Mouse (Mus musculus) CH12.LX (cell line): Measurements from ENCODE around the gene Tcaf2. TPM values are rescaled to one million over a fixed set of nuclear protein-coding genes. Genes with fewer than 3 reads are reported as not detected.

ENCODE experiments used
- DNase-seq: peaks from one replicate; pipeline ENCODE4 v3.0.0-alpha.2; 2013; ENCODE audit errors: extremely low read depth
- H3K27ac ChIP-seq: 2 replicates; pipeline ENCODE4 v1.5.1; 2012; ENCODE audit warnings: low read depth, mild to moderate bottlenecking, control low read depth, moderate library complexity; ENCODE audit not compliant: insufficient read depth
- H3K27me3 ChIP-seq: replicated peaks from 2 replicates; pipeline ENCODE3; 2012; ENCODE audit warnings: inconsistent platforms
- H3K36me3 ChIP-seq, 2 experiments: replicated peaks in 1 of 2; 2 replicates each; pipeline versions ENCODE3 to v1.6.1; 2012; ENCODE audit warnings: inconsistent platforms in 1 of 2, low read length in 1 of 2, mild to moderate bottlenecking in 1 of 2, mixed read lengths in 1 of 2, moderate library complexity in 1 of 2; ENCODE audit not compliant: control insufficient read depth in 1 of 2, insufficient read depth in 1 of 2
- H3K4me1 ChIP-seq, 2 experiments: 2 replicates each; pipeline ENCODE4 v1.6.1; 2012; ENCODE audit warnings: inconsistent platforms in 1 of 2, moderate library complexity in 1 of 2; ENCODE audit not compliant: insufficient read depth in 2 of 2, control insufficient read depth in 1 of 2
- H3K4me2 ChIP-seq: 2 replicates; pipeline ENCODE4 v1.6.1; 2012; ENCODE audit warnings: low read depth, mild to moderate bottlenecking, control low read depth; ENCODE audit not compliant: poor library complexity, insufficient read depth, severe bottlenecking
- H3K4me3 ChIP-seq, 3 experiments: fragments of 150-350 bp in 1 of 3; sonication (generic) in 1 of 3; replicated peaks in 1 of 3; 2 replicates each; pipeline versions ENCODE3 to v1.5.1; 2011 to 2012; ENCODE audit warnings: low read depth in 2 of 3, low read length in 2 of 3, mild to moderate bottlenecking in 2 of 3, moderate library complexity in 2 of 3, control low read depth in 1 of 3, improper control_type of control experiment in 1 of 3, inconsistent platforms in 1 of 3, mixed read lengths in 1 of 3; ENCODE audit not compliant: poor library complexity in 1 of 3
- H3K79me2 ChIP-seq: replicated peaks from 2 replicates; pipeline ENCODE4 v1.6.1; 2012; ENCODE audit warnings: mild to moderate bottlenecking, moderate library complexity; ENCODE audit not compliant: control insufficient read depth, poor library complexity, insufficient read depth, severe bottlenecking; ENCODE audit errors: extremely low read depth
- H3K9ac ChIP-seq: 2 replicates; pipeline ENCODE4 v1.6.1; 2012; ENCODE audit warnings: low read depth, mild to moderate bottlenecking, control low read depth, moderate library complexity; ENCODE audit not compliant: insufficient read depth
- H3K9me3 ChIP-seq: replicated peaks from 2 replicates; pipeline ENCODE3; 2012; ENCODE audit warnings: low read length, inconsistent platforms, mixed read lengths
- BHLHE40 ChIP-seq: IDR thresholded peaks from 2 replicates; pipeline ENCODE4 v1.6.1; 2011; ENCODE audit warnings: mild to moderate bottlenecking, low read depth, low read length, improper control_type of control experiment
- CHD1 ChIP-seq: IDR thresholded peaks from 2 replicates; pipeline ENCODE4 v1.6.1; 2012; ENCODE audit warnings: low read depth, low read length, improper control_type of control experiment, inconsistent platforms
- CTCF ChIP-seq, 2 experiments: IDR thresholded peaks in 1 of 2; conservative IDR thresholded peaks in 1 of 2; 2 replicates each; pipeline ENCODE4 v1.5.1; 2011 to 2012; ENCODE audit warnings: low read depth in 2 of 2, low read length in 2 of 2, improper control_type of control experiment in 1 of 2, inconsistent platforms in 1 of 2, mild to moderate bottlenecking in 1 of 2, moderate library complexity in 1 of 2
- E2F4 ChIP-seq: IDR thresholded peaks from 2 replicates; pipeline ENCODE4 v1.6.1; 2011; ENCODE audit warnings: low read depth, low read length, improper control_type of control experiment; ENCODE audit not compliant: insufficient replicate concordance
- ELF1 ChIP-seq: IDR thresholded peaks from 2 replicates; pipeline ENCODE4 v1.6.1; 2014; ENCODE audit warnings: low read depth, mild to moderate bottlenecking, inconsistent platforms, low read length, improper control_type of control experiment
- ETS1 ChIP-seq: conservative IDR thresholded peaks from 2 replicates; pipeline ENCODE4 v1.6.1; 2012; ENCODE audit warnings: low read depth, mild to moderate bottlenecking, inconsistent platforms, low read length, improper control_type of control experiment, moderate library complexity
- GABPA ChIP-seq: IDR thresholded peaks from 2 replicates; pipeline ENCODE4 v1.6.1; 2012; ENCODE audit warnings: low read depth, low read length, improper control_type of control experiment, inconsistent platforms; ENCODE audit not compliant: insufficient replicate concordance
- IRF4 ChIP-seq: IDR thresholded peaks from 2 replicates; pipeline ENCODE4 v1.6.1; 2014; ENCODE audit warnings: low read depth, mild to moderate bottlenecking, inconsistent platforms, low read length, improper control_type of control experiment
- JUN ChIP-seq: IDR thresholded peaks from 2 replicates; pipeline ENCODE4 v1.6.1; 2011; ENCODE audit warnings: low read depth, mild to moderate bottlenecking, low read length, improper control_type of control experiment, moderate library complexity; ENCODE audit not compliant: insufficient read depth
- JUND ChIP-seq: conservative IDR thresholded peaks from 2 replicates; pipeline ENCODE4 v1.6.1; 2011; ENCODE audit warnings: low read depth, low read length, improper control_type of control experiment
- KAT2A ChIP-seq: IDR thresholded peaks from 2 replicates; pipeline ENCODE4 v1.6.1; 2012; ENCODE audit warnings: low read length, improper control_type of control experiment, inconsistent platforms; ENCODE audit not compliant: insufficient replicate concordance
- MAFK ChIP-seq: IDR thresholded peaks from 2 replicates; pipeline ENCODE4 v1.6.1; 2011; ENCODE audit warnings: low read length, improper control_type of control experiment; ENCODE audit not compliant: insufficient replicate concordance
- MAX ChIP-seq: IDR thresholded peaks from 2 replicates; pipeline ENCODE4 v1.6.1; 2011; ENCODE audit warnings: low read length, improper control_type of control experiment
- MYC ChIP-seq: IDR thresholded peaks from 2 replicates; pipeline ENCODE4 v1.6.1; 2011; ENCODE audit warnings: low read depth, mild to moderate bottlenecking, improper control_type of control experiment, low read length
- NELFE ChIP-seq: IDR thresholded peaks from 2 replicates; pipeline ENCODE4 v1.6.1; 2011; ENCODE audit warnings: low read depth, low read length, improper control_type of control experiment
- NRF1 ChIP-seq: IDR thresholded peaks from 2 replicates; pipeline ENCODE4 v1.6.1; 2014; ENCODE audit warnings: low read depth, mild to moderate bottlenecking, inconsistent platforms, low read length, improper control_type of control experiment, moderate library complexity
- PAX5 ChIP-seq: IDR thresholded peaks from 2 replicates; pipeline ENCODE4 v1.6.1; 2012; ENCODE audit warnings: low read length, inconsistent platforms, mixed read lengths
- RAD21 ChIP-seq: IDR thresholded peaks from 2 replicates; pipeline ENCODE4 v1.6.1; 2011; ENCODE audit warnings: low read depth, mild to moderate bottlenecking, low read length, improper control_type of control experiment, moderate library complexity
- RCOR1 ChIP-seq: conservative IDR thresholded peaks from 2 replicates; pipeline ENCODE4 v1.6.1; 2012; ENCODE audit warnings: low read depth, mild to moderate bottlenecking, inconsistent platforms, low read length, improper control_type of control experiment
- SIN3A ChIP-seq: IDR thresholded peaks from 2 replicates; pipeline ENCODE4 v1.6.1; 2012; ENCODE audit warnings: low read length, improper control_type of control experiment, inconsistent platforms
- ZC3H11A ChIP-seq: IDR thresholded peaks from 2 replicates; pipeline ENCODE4 v1.6.1; 2012; ENCODE audit warnings: low read depth, mild to moderate bottlenecking, inconsistent platforms, low read length, improper control_type of control experiment
- ZKSCAN1 ChIP-seq: IDR thresholded peaks from 2 replicates; pipeline ENCODE4 v1.6.1; 2012; ENCODE audit warnings: low read depth, inconsistent platforms, low read length, improper control_type of control experiment, borderline replicate concordance
- ZMIZ1 ChIP-seq: IDR thresholded peaks from 2 replicates; pipeline ENCODE4 v1.6.1; 2012; ENCODE audit warnings: low read depth, mild to moderate bottlenecking, inconsistent platforms, low read length, improper control_type of control experiment
- ZNF384 ChIP-seq: IDR thresholded peaks from 2 replicates; pipeline ENCODE4 v1.6.1; 2012; ENCODE audit warnings: low read depth, low read length, improper control_type of control experiment, inconsistent platforms
- dilution Hi-C: fragments of 300-500 bp; cut with MboI; formaldehyde crosslinking; loops from 2 replicates; pipeline ENCODE4 v1.14.3; 2020; ENCODE audit warnings: low sequenced_read_pairs; ENCODE audit not compliant: extremely low pct_unique_long_range_greater_than_20kb, extremely low pct_ligation_motif_present
- in situ Hi-C: fragments of 300-500 bp; cut with MboI; formaldehyde crosslinking; loops from 3 replicates; pipeline ENCODE4 v1.14.3; 2019; ENCODE audit warnings: low sequenced_read_pairs, low pct_ligation_motif_present, low pct_unique_long_range_greater_than_20kb, mixed read lengths
- polyA plus RNA-seq: library from polyadenylated mRNA; unstranded; fragments of >175 nt; gene quantifications from 2 replicates; pipeline ENCODE4 v1.2.1, GENCODE M21; 2012; ENCODE audit warnings: low read depth; ENCODE audit not compliant: insufficient read length
- total RNA-seq, 2 experiments: library from RNA; depleted of rRNA; stranded (reverse); fragments of 300-350 nt in 1 of 2; fragments of >200 nt in 1 of 2; gene quantifications; 2 replicates each; pipeline ENCODE4 v1.2.3; 2012 to 2014

The Tcaf2 gene
- total and polyA plus RNA-seq, 3 experiments, result not detected

DNA sequence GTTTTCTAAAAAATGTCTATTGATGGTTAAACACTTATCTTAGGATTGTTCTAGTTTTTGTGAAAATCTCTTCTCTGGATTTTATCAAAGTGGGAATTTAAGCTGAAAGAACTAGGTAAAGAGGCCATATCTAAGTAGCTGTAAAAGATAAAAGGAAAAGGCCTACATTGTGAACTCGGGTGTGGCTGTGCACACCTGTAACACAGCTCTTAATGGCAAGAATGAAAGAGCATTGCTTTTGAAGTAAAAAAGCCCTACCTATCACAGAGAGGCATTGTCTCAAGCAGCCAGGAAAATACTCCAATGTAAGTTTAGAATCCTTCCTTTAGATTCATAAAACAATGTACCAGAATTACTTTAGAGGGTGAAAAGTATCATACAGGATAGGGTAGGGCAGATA is 26.7 kb upstream of the Tcaf2 start:
- no peaks in the 10 kb centered on the region for H3K9me3 ChIP-seq
- in situ Hi-C loops (no loop called here), dilution Hi-C loops (no loop called here)
- no peak overlapping the region for H3K9ac ChIP-seq
- H3K27ac ChIP-seq, result no peak overlapping the region
- no peaks in the 10 kb centered on the region for H3K36me3 ChIP-seq
- no peak overlapping the region for H3K4me2 ChIP-seq
- TF ChIP-seq NELFE (no peak), JUN (no peak), JUND (no peak), CHD1 (no peak), MAX (no peak), E2F4 (no peak), MYC (no peak), RAD21 (no peak), SIN3A (no peak), CTCF (conservative IDR thresholded peaks at IDR 0.05 in 1 of 2, IDR thresholded peaks at IDR 0.05 in 1 of 2; ENCODE audit: low read depth in 2 of 2, low read length in 2 of 2) (no peak), ZC3H11A (no peak), ELF1 (no peak), IRF4 (no peak), RCOR1 (no peak), ZKSCAN1 (no peak)
- TF ChIP-seq, all 38 proteins: peak for 0
- Histone ChIP-seq H3K79me2 (no peaks in the 10 kb centered on the region), H3K4me3 (no peak overlapping the region), H3K27me3 (no peaks in the 10 kb centered on the region), H3K4me1 (no peaks in the 10 kb centered on the region)
- DNase-seq, result no peak

DNA sequence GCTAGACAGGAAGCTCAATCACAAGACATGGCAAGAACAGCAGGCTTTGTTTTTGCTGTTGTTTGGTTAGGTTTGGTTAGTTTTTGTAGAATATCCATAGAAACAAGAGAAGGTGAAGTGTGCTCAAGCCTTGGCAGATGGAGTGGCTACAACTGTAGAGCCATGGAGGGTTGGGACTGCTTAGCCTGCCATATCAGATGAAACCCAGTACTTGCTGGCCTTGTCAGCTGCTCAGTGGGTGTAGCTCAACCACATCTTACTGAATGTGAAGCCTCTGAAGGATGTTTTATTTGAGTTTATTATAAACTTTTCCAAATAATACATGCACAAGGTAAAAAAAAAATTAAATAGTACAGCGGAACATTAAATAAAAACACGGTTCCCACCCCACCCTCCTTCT is 22.7 kb upstream of the Tcaf2 start:
- DNase-seq, result no peak
- TF ChIP-seq MYC (no peak), NRF1 (no peak), KAT2A (no peak), CTCF (conservative IDR thresholded peaks at IDR 0.05 in 1 of 2, IDR thresholded peaks at IDR 0.05 in 1 of 2; ENCODE audit: low read depth in 2 of 2, low read length in 2 of 2) (no peak), JUN (no peak), ZC3H11A (no peak), IRF4 (no peak), ETS1 (no peak), ZNF384 (no peak), BHLHE40 (no peak), NELFE (no peak), GABPA (no peak), JUND (no peak), ZKSCAN1 (no peak), MAFK (no peak), PAX5 (no peak), RAD21 (no peak), ZMIZ1 (no peak)
- Histone ChIP-seq H3K27me3 (no peaks in the 10 kb centered on the region), H3K4me1 (no peaks in the 10 kb centered on the region), H3K27ac (no peak overlapping the region), H3K36me3 (no peaks in the 10 kb centered on the region), H3K9ac (no peak overlapping the region), H3K9me3 (no peaks in the 10 kb centered on the region), H3K4me3 (no peak overlapping the region), H3K4me2 (no peak overlapping the region), H3K79me2 (no peaks in the 10 kb centered on the region)
- dilution Hi-C loops, result no loop called here
- in situ Hi-C loops, result no loop called here
